Mouse (Mus musculus) forelimb bud, embryonic 11.5 days (tissue): ENCODE measurements around the gene Crb1.
A peak's percentile ranks its signal among the peaks of the same experiment; 100 is the strongest.

Experiments
- DNase-seq: peaks from one replicate; pipeline ENCODE4 v3.0.0-alpha.2; 2012; ENCODE audit warnings: low read depth, low spot score

The Crb1 gene

GRCm38 (mm10) chr1:139223804-139224203, 153.1 kb downstream of the Crb1 start:
- DNase-seq: no peak

GRCm38 (mm10) chr1:139215311-139215710, 161.6 kb downstream of the Crb1 start:
- no peak for DNase-seq

GRCm38 (mm10) chr1:139210505-139210904, 166.4 kb downstream of the Crb1 start:
- no peak for DNase-seq

GRCm38 (mm10) chr1:139209796-139210195, 167.1 kb downstream of the Crb1 start:
- no peak for DNase-seq

- DNase-seq: no peak
Measured at GRCm38 (mm10) chr1:139206259-139206658, 170.6 kb downstream of the Crb1 start.

- DNase-seq: no peak
Measured at GRCm38 (mm10) chr1:139203026-139203425, 173.9 kb downstream of the Crb1 start.

- DNase-seq: no peak
Measured at GRCm38 (mm10) chr1:139194428-139195028, 182.4 kb downstream of the Crb1 start.

GRCm38 (mm10) chr1:139194011-139194410, 182.9 kb downstream of the Crb1 start:
- peak; percentile 75 for DNase-seq

GRCm38 (mm10) chr1:139192635-139193034, 184.3 kb downstream of the Crb1 start:
- no peak for DNase-seq

- no peak for DNase-seq
Measured at GRCm38 (mm10) chr1:139180481-139181149, 196.3 kb downstream of the Crb1 start.

- DNase-seq: no peak
Measured at GRCm38 (mm10) chr1:139179707-139180106, 197.2 kb downstream of the Crb1 start.

- no peak for DNase-seq
Measured at GRCm38 (mm10) chr1:139174058-139174832, 202.7 kb downstream of the Crb1 start.

GRCm38 (mm10) chr1:139162814-139163213, 214.1 kb downstream of the Crb1 start:
- DNase-seq: peak; percentile 65

GRCm38 (mm10) chr1:139161619-139162018, 215.3 kb downstream of the Crb1 start:
- peak; percentile 32 for DNase-seq

GRCm38 (mm10) chr1:139156397-139156796, 220.5 kb downstream of the Crb1 start:
- DNase-seq: peak; percentile 56

- no peak for DNase-seq
Measured at GRCm38 (mm10) chr1:139153493-139153892, 223.4 kb downstream of the Crb1 start.

GRCm38 (mm10) chr1:139153006-139153405, 223.9 kb downstream of the Crb1 start:
- DNase-seq: no peak
